Mouse (Mus musculus): ENCODE data around the gene Golga3.
A peak's percentile ranks its signal among the peaks of the same experiment; 100 is the strongest.

Gene Golga3

GRCm38 (mm10) chr5:110231638-110232037, 55.1 kb downstream of the Golga3 start:
- no peak for DNase-seq (ENCODE audit: low spot score)

GRCm38 (mm10) chr5:110232346-110232745, 55.8 kb downstream of the Golga3 start:
- no peak for DNase-seq (ENCODE audit: low spot score)

GRCm38 (mm10) chr5:110244091-110244490, 67.6 kb downstream of the Golga3 start:
- DNase-seq (ENCODE audit: low spot score): no peak

GRCm38 (mm10) chr5:110266941-110267340, 90.4 kb downstream of the Golga3 start:
- DNase-seq (ENCODE audit: low spot score): no peak

GRCm38 (mm10) chr5:110269141-110270101, 92.9 kb downstream of the Golga3 start, which contains the start of gene Pgam5:
Pgam5 (minus strand) TSS chr5:110269913.
- DNase-seq (ENCODE audit: low spot score): peak; percentile 74

- DNase-seq (ENCODE audit: low spot score): no peak
These were observed 93.7 kb downstream of the Golga3 start for GRCm38 (mm10) chr5:110270242-110270641.

- no peak for DNase-seq (ENCODE audit: low spot score)
These were observed 97.6 kb downstream of the Golga3 start for GRCm38 (mm10) chr5:110274147-110274546.

- no peak for DNase-seq (ENCODE audit: low spot score)
These were observed 98.3 kb downstream of the Golga3 start for GRCm38 (mm10) chr5:110274846-110275245.
